ENCODE assay signal across 8 mouse cellular contexts in genomic region chr5:105494246-105494917, GRCm38 (mm10). TPM values are rescaled to one million over a fixed set of nuclear protein-coding genes. Genes with fewer than 3 reads are reported as not detected.
A peak's percentile ranks its signal among the peaks of the same experiment; 100 is the strongest.
DNase-seq lines count a peak whose midpoint lies in the region; ATAC-seq lines count a peak whose summit lies in the region.

No protein-coding gene starts in this region.

- no peaks in the 10 kb centered on the region; the same call in 1 of the 2 replicates for H3K27me3 ChIP-seq in kidney, embryonic 16.5 days (ENCODE audit: insufficient read depth, low read length)
- no peaks in the 10 kb centered on the region for H3K27me3 ChIP-seq in intestine, embryonic 15.5 days (replicated peaks)

- H3K27ac ChIP-seq in kidney, embryonic 16.5 days (ENCODE audit: low read length): no peak overlapping the region
- H3K27ac ChIP-seq in intestine, embryonic 15.5 days: no peak overlapping the region

- H3K4me3 ChIP-seq in kidney, embryonic 16.5 days (ENCODE audit: low read length): no peak overlapping the region
- no peak overlapping the region for H3K4me3 ChIP-seq in intestine, embryonic 15.5 days (replicated peaks)

- no peaks in the 10 kb centered on the region for H3K9me3 ChIP-seq in kidney, embryonic 16.5 days (ENCODE audit: low read length)
- H3K9me3 ChIP-seq in intestine, embryonic 15.5 days: no peaks in the 10 kb centered on the region

- peaks cover 22% of the 10 kb centered on the region; the same call in 1 of the 2 replicates for H3K4me1 ChIP-seq in kidney, embryonic 16.5 days (ENCODE audit: insufficient read depth, low read length)
- H3K4me1 ChIP-seq in intestine, embryonic 15.5 days (replicated peaks): 0 out of 2 replicates have a peak, but pooled peaks cover 3% of the 10 kb centered on the region

- ATAC-seq in kidney, embryonic 16.5 days (ENCODE audit: low FRiP score, low TSS enrichment): no peak
- ATAC-seq in intestine, embryonic 15.5 days: no peak

- H3K36me3 ChIP-seq in kidney, embryonic 16.5 days (ENCODE audit: insufficient read depth, low read length): no peaks in the 10 kb centered on the region
- H3K36me3 ChIP-seq in intestine, embryonic 15.5 days: no peaks in the 10 kb centered on the region

- H3K4me2 ChIP-seq in kidney, embryonic 16.5 days (replicated peaks; ENCODE audit: low read depth, low read length): peak overlapping the region; percentile 55; the same call in 1 of the 2 replicates
- 0 out of 2 replicates have a peak overlapping the region, but pooled peaks have one; percentile 60 for H3K4me2 ChIP-seq in intestine, embryonic 15.5 days (replicated peaks)

- 37% methylated on average over 10 of the region's 10 CpGs for WGBS in kidney, embryonic 16.5 days
- WGBS in intestine, embryonic 15.5 days: 55% methylated on average over 10 of the region's 10 CpGs

- no peak for DNase-seq in kidney, postnatal 10 days
- DNase-seq in thymus, postnatal 4 days: peak; percentile 37
- DNase-seq in thymus, postnatal 36 days: no peak
- no peak for DNase-seq in ovary, adult 18-20 months (ENCODE audit: low spot score)
- DNase-seq in spleen, adult 12 weeks (ENCODE audit: low spot score): no peak
- no peak for DNase-seq in retina, postnatal 1 day

- H3K9ac ChIP-seq in kidney, embryonic 16.5 days (replicated peaks; ENCODE audit: low read length): no peak overlapping the region
- H3K9ac ChIP-seq in intestine, embryonic 15.5 days: no peak overlapping the region

RNA-seq across cellular contexts. Expression of gene Lrrc8c, which starts 24.8 kb away (rescaled TPM):
- polyA plus RNA-seq in kidney, embryonic 16.5 days (2015; fragmentation: Nextera tagmentation; extraction: Ambion mirVana): 14.3 and 15.4 TPM in 2 replicates
- polyA plus RNA-seq in intestine, embryonic 15.5 days (2015; fragmentation: Nextera tagmentation; extraction: Ambion mirVana): 15.0 and 16.2 TPM in 2 replicates
